Mouse (Mus musculus) gastrocnemius, adult 2 months (tissue): Measurements from ENCODE around the gene Olfr1100. TPM values are rescaled to one million over a fixed set of nuclear protein-coding genes. Genes with fewer than 3 reads are reported as not detected.

Experiments
- DNase-seq: peaks from one replicate; pipeline ENCODE4 v3.0.0; 2022
- H3K27ac ChIP-seq: fragments of 200-600 bp; 2 replicates; pipeline ENCODE4 v1.8.1; 2022; ENCODE audit warnings: mild to moderate bottlenecking
- H3K4me3 ChIP-seq: fragments of 200-600 bp; 2 replicates; pipeline ENCODE4 v1.8.1; 2022; ENCODE audit warnings: mild to moderate bottlenecking, moderate library complexity
- CTCF ChIP-seq: fragments of 200-600 bp; IDR thresholded peaks from 2 replicates; pipeline ENCODE4 v1.8.1; 2022; ENCODE audit warnings: antibody characterized with exemption, mild to moderate bottlenecking, moderate library complexity
- intact Hi-C: fragments of 180-260 bp; cut with DNase I; formaldehyde crosslinking; loops from one replicate; pipeline ENCODE4 v1.15.1; 2025
- long read RNA-seq, 2 experiments: library from polyadenylated mRNA; stranded (forward); transcript quantifications; one replicate each; pipeline ENCODE4 v2.0.0; 2021
- total RNA-seq, 2 experiments: library from RNA; stranded (reverse); gene quantifications; 2 replicates each; pipeline ENCODE4 v1.2.3; 2021

The Olfr1100 gene
- not detected for total RNA-seq
- long read RNA-seq, experiment 1: 0 reads
- long read RNA-seq, experiment 2: 0 reads

DNA sequence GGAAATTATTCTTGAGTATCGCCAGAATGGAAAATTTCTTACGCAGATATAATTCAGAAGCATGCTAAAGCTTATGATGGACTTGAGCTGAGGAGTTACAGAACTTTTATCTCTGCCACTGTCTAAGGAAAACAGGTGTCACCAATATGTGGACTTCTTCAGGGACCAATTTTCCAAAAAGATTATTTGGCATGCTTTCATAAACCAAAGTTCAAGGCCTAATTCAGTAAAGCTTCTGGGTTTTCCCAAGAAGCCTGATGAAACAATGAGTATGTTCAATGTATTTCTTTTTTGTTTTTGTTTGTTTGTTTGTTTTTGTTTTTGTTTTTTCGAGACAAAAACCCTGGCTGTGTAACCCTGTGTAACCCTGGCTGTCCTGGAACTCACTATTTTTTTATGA lies at the start of gene Olfr1100:
Olfr1100 (minus strand) TSS at position 101 of the 400 bp plus-strand sequence.
- intact Hi-C loops: no loop called here
- Histone ChIP-seq H3K4me3 (no peak within 1 kb of the TSS), H3K27ac (no peak within 1 kb of the TSS)
- no peak for DNase-seq
- no peak for TF ChIP-seq CTCF

DNA sequence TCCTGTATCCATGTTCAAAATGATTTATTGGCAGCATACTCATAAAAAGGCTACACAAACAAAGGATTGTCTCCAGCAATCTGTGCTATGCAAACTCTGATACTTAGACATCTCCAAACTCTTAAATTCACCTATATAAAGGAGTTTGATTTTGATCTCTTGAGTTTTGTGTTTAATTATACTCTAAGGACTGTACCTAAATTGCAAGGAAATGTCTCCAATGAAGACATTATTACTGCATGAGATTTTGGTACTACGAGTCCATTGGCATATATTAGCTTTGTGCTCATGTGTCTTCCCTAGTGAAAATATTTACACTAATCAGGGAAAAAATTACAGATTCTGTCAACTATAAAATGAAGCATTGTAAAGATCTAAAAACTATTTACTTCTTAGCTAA lies 47.2 kb upstream of the Olfr1100 start, which contains the start of gene Olfr1104:
Olfr1104 (minus strand) TSS at position 101 of the 400 bp plus-strand sequence.
- intact Hi-C loops: no loop called here

DNA sequence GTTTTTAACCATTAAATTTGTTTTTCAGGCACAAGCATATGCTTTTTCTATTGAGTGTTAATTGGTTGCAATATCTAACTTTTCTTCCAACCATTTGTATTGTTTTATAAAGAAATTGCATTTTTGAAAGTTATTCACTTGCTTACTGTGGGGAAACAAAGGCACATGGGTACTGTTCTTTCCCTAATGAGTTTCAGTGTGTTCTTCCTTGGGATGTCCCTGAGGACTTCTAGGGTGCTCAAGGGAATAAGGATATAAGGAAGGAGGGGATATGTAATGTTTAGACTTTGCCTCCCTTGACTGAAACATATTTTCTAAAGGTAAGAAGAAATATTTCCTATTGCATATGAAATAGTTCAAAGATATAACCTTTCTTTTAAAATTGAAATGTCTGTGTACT lies 18.3 kb upstream of the Olfr1100 start, which contains the start of gene Olfr1102:
Olfr1102 (plus strand) TSS at position 301 of the 400 bp plus-strand sequence.
- no peak within 1 kb of the TSS for H3K27ac ChIP-seq
- TF ChIP-seq CTCF: no peak
- no peak within 1 kb of the TSS for H3K4me3 ChIP-seq
- no peak for DNase-seq
- intact Hi-C loops: no loop called here

More for the DNA sequence above, 47.2 kb upstream of the Olfr1100 start, which contains the start of gene Olfr1104:
- H3K4me3 ChIP-seq: no peak within 1 kb of the TSS
- TF ChIP-seq CTCF: no peak
- no peak for DNase-seq
- no peak within 1 kb of the TSS for H3K27ac ChIP-seq

DNA sequence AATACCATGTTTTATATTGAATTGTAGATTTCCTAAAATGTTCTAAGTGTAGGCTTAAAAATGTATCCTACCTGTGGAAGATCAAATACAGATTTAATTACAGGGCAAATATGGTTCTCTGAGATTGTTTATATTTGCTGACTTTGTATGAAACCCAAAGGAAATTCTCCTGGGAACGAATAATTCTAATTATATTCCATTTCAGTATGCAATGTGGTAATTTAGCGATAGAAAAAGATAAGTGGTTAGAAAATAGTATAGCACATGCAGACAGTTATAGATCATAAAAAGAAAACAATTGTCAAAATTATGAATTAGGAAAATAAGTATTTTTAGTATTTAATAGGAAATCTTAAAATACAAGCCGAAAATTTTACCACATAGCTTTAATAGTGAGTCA lies 11.4 kb upstream of the Olfr1100 start, which contains the start of gene Olfr1101:
Olfr1101 (minus strand) TSS at position 101 of the 400 bp plus-strand sequence.
- H3K4me3 ChIP-seq: no peak within 1 kb of the TSS
- no peak for TF ChIP-seq CTCF
- intact Hi-C loops: no loop called here
- DNase-seq: no peak
- H3K27ac ChIP-seq: no peak within 1 kb of the TSS

DNA sequence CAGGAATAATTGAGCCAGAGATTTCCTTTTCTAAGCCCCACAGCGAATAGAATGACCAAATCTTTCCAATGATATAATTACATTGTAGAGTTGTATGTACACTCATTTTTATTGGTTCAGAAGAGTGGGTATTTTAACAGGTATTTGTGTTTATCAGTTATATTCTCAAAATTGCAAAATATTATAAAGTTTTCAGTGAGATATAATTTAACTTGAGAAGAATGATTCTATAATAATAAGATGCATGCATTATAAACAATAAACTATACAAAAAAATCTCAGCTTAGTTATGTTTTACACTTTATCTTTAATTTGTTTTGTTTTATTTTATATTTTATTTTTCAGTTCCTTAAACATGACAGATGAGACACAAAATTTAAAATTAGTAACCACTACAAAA lies 19.2 kb downstream of the Olfr1100 start, which contains the start of gene Olfr1099:
Olfr1099 (minus strand) TSS at position 101 of the 400 bp plus-strand sequence.
- TF ChIP-seq CTCF: no peak
- Histone ChIP-seq H3K4me3 (no peak within 1 kb of the TSS), H3K27ac (no peak within 1 kb of the TSS)
- intact Hi-C loops: no loop called here
- DNase-seq: no peak

DNA sequence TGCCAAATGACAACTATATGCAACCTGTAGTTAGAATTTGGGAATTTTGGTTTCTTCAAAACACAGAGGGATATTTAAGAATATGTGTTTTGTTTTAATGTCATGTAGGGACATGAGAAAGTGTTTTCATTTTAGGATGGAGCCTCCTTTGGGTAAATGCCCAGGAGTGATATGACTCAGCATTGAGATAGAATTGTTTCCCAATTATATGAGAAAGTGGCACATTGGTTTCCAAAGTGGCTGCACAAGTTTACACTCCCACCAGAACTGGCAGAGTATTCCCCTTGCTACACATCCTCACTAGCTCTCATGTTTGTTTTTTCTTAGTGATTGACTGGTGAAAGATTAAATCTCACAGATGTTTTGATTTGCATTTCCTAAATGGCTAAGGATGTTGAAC lies 53.2 kb downstream of the Olfr1100 start:
- H3K4me3 ChIP-seq: no peak overlapping the region
- no peak for DNase-seq
- H3K27ac ChIP-seq: no peak overlapping the region
- no peak for TF ChIP-seq CTCF
- intact Hi-C loops: no loop called here

Other genes with a start within 250 kb of the Olfr1100 start
- gene Olfr1089, start 246.3 kb downstream of the Olfr1100 start, total RNA-seq: not detected
- not detected for gene Olfr1090, start 221.0 kb downstream of the Olfr1100 start, total RNA-seq
- gene Olfr1093, start 197.5 kb downstream of the Olfr1100 start, total RNA-seq: not detected
- gene Olfr141, start 169.9 kb downstream of the Olfr1100 start, total RNA-seq: not detected
- not detected for gene Olfr1094, start 155.3 kb downstream of the Olfr1100 start, total RNA-seq
- not detected for gene Olfr1095, start 128.3 kb downstream of the Olfr1100 start, total RNA-seq
- gene Gm13723, start 105.2 kb downstream of the Olfr1100 start, total RNA-seq: not detected
- not detected for gene Olfr1097, start 87.7 kb downstream of the Olfr1100 start, total RNA-seq
- not detected for gene Olfr1098, start 55.4 kb downstream of the Olfr1100 start, total RNA-seq
- not detected for gene Olfr1099, start 19.3 kb downstream of the Olfr1100 start, total RNA-seq
- not detected for gene Olfr1101, start 11.3 kb upstream of the Olfr1100 start, total RNA-seq
- not detected for gene Olfr1102, start 18.4 kb upstream of the Olfr1100 start, total RNA-seq
- gene Olfr1104, start 47.1 kb upstream of the Olfr1100 start, total RNA-seq: not detected
- gene Olfr1105, start 56.6 kb upstream of the Olfr1100 start, total RNA-seq: not detected
- not detected for gene Olfr1106, start 72.3 kb upstream of the Olfr1100 start, total RNA-seq
- not detected for gene Olfr1107, start 95.9 kb upstream of the Olfr1100 start, total RNA-seq
- gene Olfr1109, start 116.1 kb upstream of the Olfr1100 start, total RNA-seq: not detected
- gene Olfr259, start 134.6 kb upstream of the Olfr1100 start, total RNA-seq: not detected
- not detected for gene Olfr1110, start 160.3 kb upstream of the Olfr1100 start, total RNA-seq
- not detected for gene Olfr1111, start 172.7 kb upstream of the Olfr1100 start, total RNA-seq
- gene Olfr1112, start 207.8 kb upstream of the Olfr1100 start, total RNA-seq: not detected
- not detected for gene Olfr1113, start 229.0 kb upstream of the Olfr1100 start, total RNA-seq